Mouse (Mus musculus) bone marrow macrophage, adult 2 months (primary cell): ENCODE results near the gene Prr15. TPM values are rescaled to one million over a fixed set of nuclear protein-coding genes. Genes with fewer than 3 reads are reported as not detected.

Source experiments
- H3K27ac ChIP-seq: 2 replicates; pipeline ENCODE4 v1.5.1; 2012; ENCODE audit warnings: low read depth, low read length; ENCODE audit not compliant: insufficient read depth
- H3K4me1 ChIP-seq: 2 replicates; pipeline ENCODE4 v1.6.1; 2012; ENCODE audit warnings: low read length; ENCODE audit not compliant: control insufficient read depth, insufficient read depth
- H3K4me3 ChIP-seq: 2 replicates; pipeline ENCODE4 v1.5.1; 2012; ENCODE audit warnings: mild to moderate bottlenecking, low read length, moderate library complexity; ENCODE audit not compliant: insufficient read depth
- CTCF ChIP-seq: IDR thresholded peaks from 2 replicates; pipeline ENCODE4 v1.5.1; 2012; ENCODE audit warnings: low read depth, mild to moderate bottlenecking, low read length, moderate library complexity
- POLR2A ChIP-seq: IDR thresholded peaks from 2 replicates; pipeline ENCODE4 v1.6.1; 2012; ENCODE audit warnings: mild to moderate bottlenecking, low read depth, low read length, borderline replicate concordance
- polyA plus RNA-seq: library from polyadenylated mRNA; stranded (reverse); fragments of >200 nt; gene quantifications from 2 replicates; pipeline ENCODE4 v1.2.4, GENCODE M21; 2012; ENCODE audit not compliant: missing spikeins, insufficient read depth, insufficient read length

Prr15 gene
- polyA plus RNA-seq, 1 experiment, result 1.4 TPM

DNA sequence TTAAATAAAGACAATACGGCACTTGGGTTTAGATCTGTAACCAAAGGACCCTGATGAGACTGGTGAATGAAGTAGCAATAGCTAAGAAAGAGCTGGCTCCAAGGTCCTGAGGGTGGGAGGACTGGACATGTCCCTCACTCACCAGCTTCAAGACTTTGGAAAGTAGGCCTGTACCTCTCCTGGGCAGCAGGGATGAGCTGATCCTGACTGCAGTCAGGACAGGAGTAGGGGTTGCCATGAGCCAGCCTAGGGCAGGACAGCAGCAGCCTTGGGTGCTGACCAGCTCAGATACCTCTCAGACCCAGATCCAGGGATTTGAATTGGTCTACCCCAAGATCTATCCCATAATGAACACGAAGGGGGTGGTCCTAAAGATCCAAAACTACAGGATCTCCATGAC lies 53.7 kb downstream of the Prr15 start:
- no peaks in the 10 kb centered on the region for H3K4me1 ChIP-seq
- no peak for TF ChIP-seq POLR2A
- no peak for TF ChIP-seq CTCF
- no peak overlapping the region for H3K4me3 ChIP-seq

More for the DNA sequence above, 53.7 kb downstream of the Prr15 start:
- no peak overlapping the region for H3K27ac ChIP-seq

Other genes with a start within 250 kb of the Prr15 start
- gene Wipf3, start 103.8 kb downstream of the Prr15 start, polyA plus RNA-seq, result not detected in 2 replicates
- gene Scrn1, start 240.7 kb downstream of the Prr15 start, polyA plus RNA-seq, result not detected in 2 replicates